Mouse (Mus musculus) kidney, adult 18-20 months (tissue): Measurements from ENCODE around the gene Rpusd3.
A peak's percentile ranks its signal among the peaks of the same experiment; 100 is the strongest.

Source experiments
- DNase-seq: peaks from one replicate; pipeline ENCODE4 v3.0.0; 2021

Gene Rpusd3

DNA sequence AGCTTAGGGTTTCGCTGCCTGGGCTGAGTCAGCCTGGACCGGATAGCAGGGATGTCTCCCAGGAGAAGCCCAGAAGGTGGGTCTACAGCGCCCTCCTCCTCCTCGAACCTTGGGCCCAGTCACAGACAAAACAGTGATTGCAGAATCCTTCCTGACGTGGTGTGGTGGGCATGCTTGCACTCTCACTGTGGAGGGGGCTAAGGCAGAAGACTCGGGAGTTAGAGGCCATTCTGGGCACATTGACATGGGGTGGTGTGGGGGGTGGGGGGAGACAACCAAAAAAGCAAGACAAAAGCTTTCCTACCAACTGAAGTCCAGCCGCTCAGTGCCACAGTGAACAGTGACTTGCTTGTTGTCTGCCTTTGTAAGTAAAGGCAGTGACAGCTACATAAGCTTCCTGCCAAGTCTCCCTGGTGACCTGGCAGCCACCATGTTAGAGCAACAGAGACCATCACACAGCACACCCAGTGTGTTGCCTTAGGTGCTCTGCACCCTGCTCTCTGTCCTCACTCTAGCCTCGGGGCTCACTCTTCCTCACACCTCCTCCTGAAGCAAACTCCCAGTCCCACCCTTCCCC is 34.7 kb downstream of the Rpusd3 start:
- no peak for DNase-seq

DNA sequence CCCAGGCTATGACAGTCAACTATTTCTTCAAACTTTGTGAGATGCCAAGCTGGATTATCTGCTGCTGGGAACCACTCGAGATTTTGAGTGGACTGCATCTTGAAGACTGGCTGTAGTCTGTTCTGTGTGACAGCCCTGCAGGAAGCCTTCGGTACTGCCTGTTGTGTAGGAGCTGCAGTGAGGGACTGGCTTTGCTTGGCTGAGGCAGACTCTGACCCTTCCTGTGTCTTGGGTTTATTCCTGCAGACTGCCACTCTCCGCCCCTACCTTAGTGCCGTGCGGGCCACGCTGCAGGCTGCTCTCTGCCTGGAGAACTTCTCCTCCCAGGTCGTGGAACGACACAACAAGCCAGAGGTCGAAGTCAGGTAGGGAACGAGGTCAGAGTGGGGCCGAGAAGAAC is 38.7 kb downstream of the Rpusd3 start:
- DNase-seq, result no peak

DNA sequence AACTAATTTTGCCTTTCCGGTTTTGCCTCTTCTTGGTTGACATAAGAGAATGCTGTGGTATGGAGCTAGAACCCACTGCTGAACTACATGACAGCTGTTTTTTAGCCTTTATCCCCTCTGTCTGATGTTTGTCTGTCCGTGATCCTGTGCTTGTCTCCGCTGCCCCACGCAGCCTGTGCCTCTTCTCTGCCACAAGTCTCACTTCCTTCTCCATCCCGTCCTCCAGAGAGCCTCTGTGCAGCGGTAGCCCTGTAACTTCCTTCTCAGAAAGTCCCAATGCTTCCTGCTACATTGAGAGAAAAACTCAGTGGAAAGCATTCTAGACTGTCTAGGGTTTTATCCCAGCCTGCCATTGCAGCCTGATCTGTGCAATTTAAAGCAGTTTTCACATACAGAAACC is 39.9 kb downstream of the Rpusd3 start:
- no peak for DNase-seq

DNA sequence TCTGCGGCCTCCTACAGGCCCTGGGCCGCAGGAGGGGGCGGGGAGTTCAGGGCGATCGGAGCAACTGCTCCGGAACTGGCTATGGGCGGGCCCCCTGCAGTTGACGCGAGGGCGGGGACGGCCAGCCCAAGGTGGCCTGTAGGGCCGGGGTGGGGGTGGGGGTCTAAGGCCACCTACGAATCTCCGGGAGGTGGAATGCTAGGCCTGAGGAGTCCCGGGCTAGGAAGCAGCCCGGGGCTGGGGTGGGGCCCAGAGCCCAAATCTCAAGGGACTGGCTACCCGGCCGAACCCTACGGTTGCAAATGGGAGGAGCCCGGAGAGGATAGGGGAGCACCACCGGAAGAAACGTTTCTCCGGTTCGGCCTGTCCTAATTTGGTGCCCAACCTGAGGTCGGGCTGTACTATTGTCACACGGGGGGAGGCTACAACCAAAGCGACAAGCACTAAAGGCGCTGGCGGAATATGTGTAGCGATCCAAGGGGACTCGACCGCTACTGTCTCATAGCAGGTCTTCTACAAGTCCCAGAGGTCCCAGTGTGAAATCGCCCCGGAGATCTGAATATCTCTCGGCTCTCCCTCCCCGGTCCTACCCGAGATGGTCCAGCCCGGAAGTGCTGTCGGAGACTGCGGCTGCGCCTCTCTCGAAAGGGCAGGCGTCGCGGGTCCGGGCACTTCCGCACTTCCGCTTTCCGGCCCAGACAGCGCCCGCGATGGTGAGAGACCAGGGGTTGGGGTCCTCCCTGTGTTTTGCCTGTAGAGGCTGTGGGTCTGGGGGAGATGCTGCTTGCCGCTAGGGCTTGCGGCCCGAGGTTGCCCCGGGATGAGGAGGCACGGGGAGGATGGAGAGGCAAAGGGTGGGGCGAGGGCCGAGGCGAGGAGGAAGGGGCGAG is 41.4 kb downstream of the Rpusd3 start, which contains the start of the genes Tada3 and Arpc4:
Tada3 (minus strand) TSS at position 388 of the 890 bp plus-strand sequence.
Arpc4 (plus strand) TSS at position 620 of the 890 bp plus-strand sequence.
- peak; percentile 97 for DNase-seq

DNA sequence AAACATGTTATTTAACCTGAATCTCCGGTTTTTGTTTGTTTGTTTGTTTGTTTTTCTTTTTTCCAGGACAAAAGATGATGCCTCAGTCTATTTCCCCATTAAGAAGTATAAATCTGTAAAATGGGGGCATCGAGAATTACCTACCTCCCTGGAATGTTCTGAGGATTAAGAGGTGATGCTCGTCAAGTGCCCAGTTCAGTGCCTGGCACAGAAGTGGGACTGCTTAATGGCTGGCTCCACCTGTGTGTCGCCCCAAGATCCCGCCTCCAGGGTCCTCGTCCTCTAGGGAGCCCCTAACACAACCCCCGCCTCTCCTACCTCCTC is 42.0 kb downstream of the Rpusd3 start:
- no peak for DNase-seq

DNA sequence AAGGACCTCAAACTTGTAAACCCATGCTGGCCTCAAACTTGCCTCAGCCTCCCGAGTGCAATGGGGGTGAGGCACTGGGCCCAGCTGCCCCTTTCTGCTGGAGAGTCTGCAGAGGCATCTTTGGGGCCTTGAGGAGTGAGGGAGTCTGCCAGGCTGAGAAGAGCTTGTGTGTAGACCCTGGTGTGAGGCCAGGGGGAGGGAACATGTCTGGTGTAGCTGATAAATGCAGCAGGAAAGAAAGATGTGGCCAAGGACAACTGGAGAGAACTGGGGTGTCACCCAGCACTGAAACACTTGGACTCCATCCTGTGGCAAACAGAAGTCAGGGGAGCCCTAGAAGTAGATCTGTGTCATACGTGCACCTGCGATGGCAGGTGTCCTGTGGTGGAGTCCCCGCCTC is 45.6 kb downstream of the Rpusd3 start:
- DNase-seq, result no peak

DNA sequence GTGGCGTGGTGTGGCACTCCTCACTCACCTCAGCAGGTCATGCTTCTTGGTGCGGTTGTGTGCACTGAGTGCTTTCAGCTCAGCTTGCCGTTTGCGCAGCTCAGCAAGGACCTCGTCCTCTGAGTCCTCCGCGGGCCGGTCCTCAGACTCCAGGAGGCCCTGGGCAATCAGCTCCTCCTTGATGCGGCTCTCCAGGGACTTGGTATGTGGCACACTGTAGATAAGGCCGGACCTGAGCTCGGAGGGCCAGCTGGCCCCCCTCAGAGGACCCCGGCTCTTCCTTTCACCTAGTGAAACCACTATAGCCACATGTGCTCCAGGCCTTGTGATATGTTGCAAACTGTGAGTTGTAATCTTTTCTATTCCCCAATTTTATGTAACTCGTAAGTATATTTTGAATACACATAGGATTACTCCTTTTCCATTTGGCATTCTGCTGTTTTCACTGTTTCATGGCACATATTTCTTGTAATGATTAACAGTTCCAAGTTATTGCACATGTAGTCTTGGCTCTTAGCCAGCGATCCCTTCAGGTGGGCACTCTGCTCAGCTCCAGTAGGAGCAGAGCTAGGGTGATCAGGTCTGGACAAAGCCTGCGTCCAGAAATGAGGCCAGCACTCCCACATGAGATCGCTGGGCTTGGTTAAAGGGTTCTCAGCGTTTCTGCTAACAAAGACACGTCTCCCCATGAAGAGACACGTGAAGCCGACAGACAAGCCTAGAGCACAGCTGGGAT is 48.8 kb downstream of the Rpusd3 start:
- DNase-seq, result no peak

DNA sequence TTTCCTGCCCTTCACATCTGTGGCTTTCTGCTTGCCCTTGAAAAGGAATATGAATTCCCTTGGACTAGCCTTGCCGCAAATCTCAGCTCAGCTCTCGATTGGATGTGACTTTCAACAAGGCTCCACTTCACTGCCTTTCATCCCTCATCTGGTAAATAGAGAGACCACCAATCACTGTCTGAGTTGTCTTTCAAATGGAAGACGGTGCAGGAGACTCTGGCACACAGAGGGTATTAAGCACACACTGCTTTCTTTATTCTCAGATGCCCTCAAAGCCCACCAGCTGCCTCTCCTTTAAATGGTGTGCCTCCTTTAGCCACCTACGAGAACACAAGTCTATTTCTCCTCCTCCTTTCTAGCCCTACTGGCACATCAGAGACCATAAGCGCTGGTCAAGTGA is 50.6 kb downstream of the Rpusd3 start:
- DNase-seq, result no peak

DNA sequence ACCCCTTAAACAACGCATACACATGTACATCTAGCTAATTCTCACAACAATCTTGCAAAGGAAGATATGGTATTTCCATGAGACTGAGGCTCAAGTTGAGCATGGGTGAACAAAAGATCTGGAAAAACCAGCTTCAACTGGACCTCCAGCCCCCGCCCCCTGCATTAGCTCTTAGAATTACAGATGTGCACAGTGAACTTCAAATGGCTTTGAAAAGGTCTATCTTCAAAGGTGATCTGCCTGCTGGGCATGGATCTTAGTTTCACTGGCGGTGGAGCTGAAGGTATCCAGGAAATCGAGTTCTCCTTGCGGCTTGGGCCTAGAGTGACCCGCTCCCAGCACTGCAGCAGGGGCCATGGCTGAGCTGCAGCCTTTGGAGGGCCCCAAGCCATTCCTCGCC is 51.0 kb downstream of the Rpusd3 start:
- no peak for DNase-seq

DNA sequence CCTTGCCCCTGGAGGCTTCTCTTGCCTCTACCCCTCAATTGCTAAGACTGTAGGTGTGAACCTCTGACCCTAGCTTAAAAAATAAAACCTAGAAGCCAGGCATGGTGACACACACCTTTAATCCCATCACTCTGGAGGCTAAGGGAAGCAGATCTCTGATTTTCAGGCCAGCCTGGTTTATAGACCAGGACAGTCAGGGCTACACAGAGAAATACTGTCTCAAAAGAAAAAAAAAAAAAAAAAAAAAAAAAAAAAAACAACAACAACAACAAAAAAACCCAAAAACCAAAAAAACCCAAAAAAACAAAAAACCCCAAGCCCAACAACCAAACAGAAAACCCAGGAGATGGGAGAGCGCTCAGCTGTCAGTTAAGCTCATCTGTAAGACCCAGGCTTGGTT is 51.6 kb downstream of the Rpusd3 start:
- no peak for DNase-seq

DNA sequence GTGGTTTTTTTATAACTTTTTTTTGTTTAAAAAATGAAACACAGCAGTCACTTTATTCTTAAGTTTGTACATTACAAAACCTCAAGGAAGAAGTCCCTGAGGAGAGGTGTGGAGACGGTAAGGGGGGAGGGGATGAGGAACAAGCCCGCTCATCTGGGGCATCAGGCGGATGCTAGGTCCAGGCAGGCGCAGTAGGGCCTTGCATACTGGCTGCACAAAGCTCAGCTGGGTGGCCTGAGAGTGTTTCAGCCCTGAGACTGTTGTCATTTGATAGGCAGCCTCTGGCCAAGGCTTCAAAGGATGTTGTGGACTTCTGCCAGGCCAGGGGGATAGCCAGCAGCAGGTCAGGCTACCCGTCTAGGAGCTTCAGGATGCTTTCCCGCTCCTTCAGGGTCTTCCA is 52.5 kb downstream of the Rpusd3 start:
- DNase-seq, result no peak
